Mouse (Mus musculus) B cell, adult 2 months (primary cell): ENCODE measurements around the gene Pfkfb2.
"Not testable (repeated sequence)": the region's sequence is repeated elsewhere in the genome, so short reads cannot be mapped to it uniquely, and the experiment has no call there.

Experiments used
- DNase-seq, 2 experiments: peaks; one replicate each; pipeline ENCODE4 v3.0.0; 2022

Pfkfb2 gene

DNA sequence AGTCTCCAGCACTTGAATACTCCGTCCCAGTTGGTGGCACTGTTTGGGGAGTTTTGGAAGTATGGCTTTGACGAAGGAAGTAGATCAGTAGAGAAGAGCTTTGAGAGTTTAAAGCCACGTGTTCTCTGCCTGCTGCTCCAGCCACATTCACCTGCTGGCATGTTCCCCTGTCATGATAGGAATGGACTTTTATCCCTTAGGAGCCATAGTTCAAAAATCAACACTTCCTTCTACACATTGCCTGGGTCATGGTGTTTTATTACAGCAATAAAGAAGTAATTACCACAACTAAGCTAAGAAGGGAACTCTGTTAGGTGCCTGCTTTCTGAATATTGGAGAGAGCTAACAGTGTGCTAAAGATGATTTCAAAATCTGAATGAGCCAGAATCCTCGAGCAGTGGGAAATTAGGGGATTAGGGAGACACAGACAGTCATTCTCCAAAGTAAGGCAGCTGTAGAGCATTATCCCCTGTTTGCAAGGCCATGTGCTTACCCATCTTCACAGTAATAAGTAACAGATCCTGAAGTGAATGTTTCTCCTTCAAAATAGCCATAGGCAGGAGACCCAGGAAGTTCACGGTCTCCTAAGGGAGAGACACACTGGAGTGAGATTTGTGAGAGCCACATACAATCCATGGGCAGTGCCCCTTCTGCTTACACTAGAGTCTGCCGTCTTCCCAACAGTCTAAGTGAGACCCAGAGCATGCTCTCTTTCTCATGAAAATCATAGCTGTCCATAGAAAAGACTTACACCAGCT is 47.2 kb downstream of the Pfkfb2 start:
- DNase-seq: no peak

DNA sequence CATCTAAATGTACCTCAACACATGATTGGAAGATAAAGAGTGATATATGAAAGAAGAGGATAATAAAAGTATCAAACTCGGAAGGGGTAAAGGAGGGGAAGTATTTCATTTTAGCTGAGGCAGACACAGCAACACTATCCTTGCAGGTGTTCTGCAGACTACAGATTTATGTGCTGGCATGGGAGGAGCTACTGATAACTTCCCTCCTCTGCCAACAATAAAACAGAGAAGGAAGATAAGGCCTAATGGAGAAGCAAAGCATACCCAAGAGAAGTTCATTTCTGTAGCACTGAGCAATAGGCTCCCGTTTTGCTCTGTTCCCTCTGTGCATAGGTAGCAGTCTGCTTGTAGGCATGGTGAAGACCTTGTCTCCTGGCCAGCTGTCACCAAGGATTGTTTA is 48.0 kb downstream of the Pfkfb2 start:
- DNase-seq: no peak

DNA sequence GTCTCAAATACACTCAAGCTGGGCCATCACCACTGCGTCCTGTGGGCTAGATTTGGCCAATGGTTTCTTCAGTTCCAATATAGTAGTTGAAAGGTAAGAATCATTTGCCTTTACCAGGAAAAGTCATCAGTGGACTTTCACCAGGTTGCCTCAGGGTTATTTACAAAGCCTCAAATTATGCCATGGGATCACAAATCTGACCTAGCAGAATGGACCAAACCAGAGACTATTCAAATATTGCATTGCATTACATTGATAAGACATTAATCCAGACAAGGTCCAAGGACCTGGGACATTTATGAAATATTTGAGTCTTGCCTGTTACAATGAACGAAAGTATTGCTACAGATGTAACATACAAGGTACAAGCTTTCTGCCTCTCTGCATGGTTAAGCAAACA is 50.5 kb downstream of the Pfkfb2 start:
- DNase-seq: no peak

DNA sequence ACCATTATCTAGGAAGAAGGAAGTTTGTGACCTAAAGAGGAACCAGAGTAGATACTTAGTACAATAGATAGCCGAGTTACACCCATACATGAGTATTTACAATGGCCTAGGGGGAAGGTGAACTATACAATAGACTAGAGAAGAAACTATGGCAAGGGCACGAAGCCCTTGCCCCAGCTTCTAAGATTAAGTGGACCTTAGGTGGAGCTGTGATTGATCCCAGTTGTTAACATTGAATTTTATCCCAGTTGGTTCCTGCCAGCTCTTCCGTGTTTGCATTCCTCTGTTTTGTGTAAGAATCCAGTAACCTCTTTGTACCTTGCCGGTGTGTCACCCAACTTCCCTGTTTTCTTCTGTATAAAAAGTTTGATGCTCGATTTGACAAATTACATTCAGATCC is 65.5 kb downstream of the Pfkfb2 start:
- DNase-seq: not testable (repeated sequence)

DNA sequence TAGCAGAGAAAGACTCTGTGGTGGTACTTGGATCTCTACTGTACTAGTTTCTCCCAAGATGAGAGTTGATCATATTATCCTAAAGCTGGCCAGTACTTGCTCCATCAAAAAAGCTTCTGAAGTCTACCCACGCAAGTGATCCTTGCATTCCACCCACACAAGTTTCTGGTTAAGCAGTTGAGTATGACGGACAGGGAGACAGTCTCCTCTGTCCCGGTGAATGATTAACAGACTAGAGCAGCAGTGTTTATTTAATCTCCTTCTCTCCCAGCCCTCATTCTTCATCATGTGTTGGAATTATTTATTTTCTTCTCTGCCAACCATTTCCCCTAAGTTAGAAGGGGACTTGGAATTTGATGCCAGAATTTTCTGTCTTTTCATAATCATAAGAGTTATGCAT is 67.6 kb downstream of the Pfkfb2 start, which contains the start of gene C4bp:
C4bp (minus strand) TSS at position 179 of the 400 bp plus-strand sequence.
- no peak for DNase-seq

DNA sequence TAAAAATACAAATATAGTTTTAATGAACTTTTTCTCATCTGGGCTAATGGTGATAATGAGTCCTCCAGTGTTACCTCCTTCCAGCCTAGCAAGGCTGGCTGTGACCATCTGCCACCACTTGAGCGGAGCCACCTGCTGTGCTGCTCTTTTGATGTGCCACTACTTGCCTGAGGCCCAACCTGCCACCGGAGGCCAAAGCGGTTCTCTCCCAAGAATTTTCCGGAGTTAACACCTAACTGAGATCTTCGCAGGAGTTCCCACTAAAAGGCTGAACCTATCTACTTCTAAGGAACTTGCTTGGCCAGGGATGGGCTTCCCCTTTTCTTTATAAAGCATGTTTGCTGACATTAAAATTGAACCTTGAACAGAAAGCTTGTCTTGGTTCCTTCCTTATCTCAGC is 69.4 kb downstream of the Pfkfb2 start:
- DNase-seq: not testable (repeated sequence)

DNA sequence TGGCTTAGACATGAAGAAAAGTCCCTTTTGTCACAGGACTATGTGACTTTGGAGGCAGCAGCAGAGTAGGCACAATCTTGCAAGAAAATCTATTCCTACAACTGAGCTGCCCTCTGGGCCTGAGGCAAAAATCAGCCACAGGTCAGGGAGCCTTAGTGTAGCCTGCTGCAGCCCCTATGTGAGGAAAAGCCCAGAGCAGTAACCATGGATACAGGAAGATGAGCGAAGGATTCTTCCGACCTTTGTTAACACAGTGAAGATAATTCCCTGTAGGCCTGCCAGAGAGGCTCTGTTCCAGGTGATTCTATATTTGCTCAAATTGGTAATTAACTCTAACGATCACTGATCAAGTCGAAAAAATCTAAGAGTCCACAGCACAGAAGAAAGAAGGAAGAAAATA is 85.0 kb downstream of the Pfkfb2 start:
- no peak for DNase-seq

DNA sequence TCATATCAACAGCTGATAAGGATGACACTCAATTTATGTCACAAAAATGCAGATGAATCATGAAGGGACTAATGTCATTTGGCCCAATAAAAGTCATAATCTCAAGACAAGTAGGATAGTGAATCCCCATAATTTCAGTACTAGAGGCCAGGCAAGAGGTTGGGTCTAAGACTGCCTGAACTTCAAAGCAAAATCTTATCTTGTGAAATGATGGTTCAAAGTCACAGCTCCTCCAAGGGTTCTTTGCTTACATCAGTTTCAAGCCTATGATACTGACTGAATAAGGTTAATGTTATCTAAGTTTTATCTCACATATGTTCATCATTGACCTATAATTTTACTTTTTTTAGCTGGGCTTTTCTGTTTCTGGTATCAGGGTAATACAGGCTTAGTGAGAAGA is 88.1 kb downstream of the Pfkfb2 start:
- no peak for DNase-seq
